Mouse (Mus musculus) liver, postnatal 0 days (tissue): ENCODE measurements around the gene Shc3. TPM values are rescaled to one million over a fixed set of nuclear protein-coding genes. Genes with fewer than 3 reads are reported as not detected.
A peak's percentile ranks its signal among the peaks of the same experiment; 100 is the strongest.

Source experiments
- ATAC-seq: fragments of 200-750 bp; cut with Nextera tagmentation; 2 replicates; pipeline ENCODE4 v1.8.0; 2017; ENCODE audit warnings: mild to moderate bottlenecking, moderate library complexity
- DNase-seq: peaks from one replicate; pipeline ENCODE4 v3.0.0-alpha.2; 2016
- H3K27ac ChIP-seq: fragments of 300-500 bp; sonication (generic); 2 replicates; pipeline ENCODE4 v1.5.1; 2014; ENCODE audit warnings: antibody characterized with exemption, moderate library complexity, mild to moderate bottlenecking, low read depth
- H3K27me3 ChIP-seq: fragments of 300-500 bp; sonication (generic); 2 replicates; pipeline ENCODE4 v1.6.1; 2014; ENCODE audit warnings: low read length, control low read depth, mixed read lengths; ENCODE audit not compliant: insufficient read depth
- H3K36me3 ChIP-seq: fragments of 300-500 bp; sonication (generic); replicated peaks from 2 replicates; pipeline ENCODE4 v1.6.1; 2014; ENCODE audit warnings: mild to moderate bottlenecking, control low read depth, low read length, moderate library complexity, mixed read lengths; ENCODE audit not compliant: insufficient read depth
- H3K4me1 ChIP-seq: fragments of 300-500 bp; sonication (generic); 2 replicates; pipeline ENCODE4 v1.6.1; 2014; ENCODE audit warnings: antibody characterized with exemption, mild to moderate bottlenecking, control low read depth; ENCODE audit not compliant: insufficient read depth
- H3K4me2 ChIP-seq: fragments of 300-500 bp; sonication (generic); 2 replicates; pipeline ENCODE4 v1.6.1; 2014; ENCODE audit warnings: low read depth, mild to moderate bottlenecking, low read length, moderate library complexity, mixed read lengths
- H3K4me3 ChIP-seq: fragments of 300-500 bp; sonication (generic); 2 replicates; pipeline ENCODE4 v1.5.1; 2014; ENCODE audit warnings: low read depth, low read length
- H3K9ac ChIP-seq: fragments of 300-500 bp; sonication (generic); replicated peaks from 2 replicates; pipeline ENCODE4 v1.6.1; 2014; ENCODE audit warnings: mild to moderate bottlenecking, moderate library complexity
- H3K9me3 ChIP-seq: fragments of 300-500 bp; sonication (generic); 2 replicates; pipeline ENCODE4 v1.6.1; 2016; ENCODE audit warnings: mild to moderate bottlenecking, control low read depth, low read length, mixed read lengths
- CTCF ChIP-seq: sonication (generic); IDR thresholded peaks from 2 replicates; pipeline ENCODE4 v1.5.1; 2016; ENCODE audit warnings: antibody characterized with exemption, low read depth
- EP300 ChIP-seq: IDR thresholded peaks from 2 replicates; pipeline ENCODE4 v1.6.1; 2016; ENCODE audit warnings: antibody characterized with exemption, low read depth, mild to moderate bottlenecking
- WGBS: fragments of 180-500 bp; shearing (Covaris S2); extraction: QIAGEN DNeasy Blood & Tissue Kit; methylation state at CpG from one replicate; pipeline ENCODE4 v1.1.7; 2014; ENCODE audit not compliant: insufficient replicate concordance; 5-methylcytosine and 5-hydroxymethylcytosine counted together
- polyA plus RNA-seq: library from polyadenylated mRNA; unstranded; fragments of >200 nt; fragmentation: Nextera tagmentation; extraction: Ambion mirVana; gene quantifications from 2 replicates; pipeline ENCODE4 v1.2.1, GENCODE M21; 2015

Gene Shc3
- polyA plus RNA-seq: 0.07 TPM in 1 of 2 replicates, not detected in the other

DNA sequence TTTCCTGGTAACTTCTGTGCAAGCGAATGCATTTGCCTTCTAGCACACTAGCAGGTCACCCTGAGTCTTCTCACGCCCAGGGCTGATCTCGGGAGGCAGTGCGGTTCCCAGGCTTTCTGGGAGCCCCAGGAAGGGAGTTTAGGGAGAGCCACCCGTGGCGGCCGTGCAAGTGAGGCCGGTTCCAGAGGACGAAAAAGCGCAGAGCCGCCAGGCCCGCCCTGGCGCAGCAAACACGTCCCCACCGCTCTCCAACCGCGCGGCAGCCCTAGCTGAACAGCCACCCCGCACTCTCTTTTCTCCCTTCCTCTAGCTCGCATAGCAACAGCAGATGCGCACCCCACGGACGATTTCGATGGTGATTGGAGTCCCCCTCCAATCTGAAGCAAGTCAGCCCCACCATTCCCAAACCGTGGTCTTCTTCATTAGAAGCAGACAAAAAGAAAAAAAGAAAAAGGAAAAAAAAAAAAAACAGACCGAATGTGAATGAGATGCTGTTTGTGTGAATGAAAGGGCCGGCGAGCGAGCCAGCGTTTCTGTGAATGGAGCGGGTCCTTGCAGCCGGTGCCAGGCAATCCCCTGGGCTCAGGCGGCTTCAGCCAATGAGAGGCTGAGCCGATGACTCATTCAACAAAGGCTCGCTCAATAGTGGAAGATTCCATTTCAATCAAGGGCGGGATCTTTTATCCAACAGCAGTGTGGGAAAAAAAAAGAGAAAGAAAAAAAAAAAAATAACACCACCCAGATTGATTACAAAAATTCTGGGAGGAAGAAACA lies at the start of gene Shc3:
Gene Shc3 (minus strand): TSS at position 509 of the 774 bp plus-strand sequence.
- no peak for TF ChIP-seq EP300
- TF ChIP-seq CTCF: no peak
- Histone ChIP-seq H3K9me3 (no peaks in the 10 kb centered on the region), H3K4me1 (peaks cover 4% of the 10 kb centered on the region; the same call in 1 of the 2 replicates), H3K27ac (no peak within 1 kb of the TSS), H3K4me3 (0 out of 2 replicates have a peak within 1 kb of the TSS, but pooled peaks have one; percentile 8), H3K9ac (no peak within 1 kb of the TSS), H3K36me3 (no peaks in the 10 kb centered on the region), H3K27me3 (peaks cover 73% of the 10 kb centered on the region), H3K4me2 (peak within 1 kb of the TSS; percentile 54)
- WGBS: 3% methylated on average over 36 of the region's 36 CpGs
- peak; percentile 19 for DNase-seq
- ATAC-seq: no peak

DNA sequence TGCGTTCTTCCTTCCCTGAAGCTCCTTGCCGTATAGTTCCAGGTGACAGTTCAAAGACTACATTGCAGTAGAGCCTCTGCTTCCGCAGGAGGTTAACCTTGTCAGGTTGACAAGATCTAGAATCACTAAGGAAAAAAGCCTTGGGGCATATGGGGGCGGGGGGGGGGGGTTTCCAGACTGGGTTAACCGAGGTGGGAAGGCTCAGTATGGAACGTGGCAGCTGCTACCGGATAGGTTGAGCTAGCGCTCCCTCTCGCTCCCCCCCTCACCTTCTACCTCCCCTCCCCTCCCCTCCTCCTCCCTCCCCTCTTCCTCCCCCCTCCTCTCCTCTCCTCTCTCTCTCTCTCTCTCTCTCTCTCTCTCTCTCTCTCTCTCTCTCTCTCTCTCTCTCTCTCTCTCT lies 49.4 kb upstream of the Shc3 start:
- TF ChIP-seq CTCF (no peak), EP300 (no peak)
- DNase-seq (no peak), ATAC-seq (no peak)
- Histone ChIP-seq H3K4me1 (no peaks in the 10 kb centered on the region), H3K27me3 (no peaks in the 10 kb centered on the region), H3K4me2 (no peak overlapping the region), H3K36me3 (no peaks in the 10 kb centered on the region), H3K9me3 (no peaks in the 10 kb centered on the region), H3K4me3 (no peak overlapping the region), H3K27ac (no peak overlapping the region), H3K9ac (no peak overlapping the region)
- 27% methylated on average over 9 of the region's 9 CpGs for WGBS

DNA sequence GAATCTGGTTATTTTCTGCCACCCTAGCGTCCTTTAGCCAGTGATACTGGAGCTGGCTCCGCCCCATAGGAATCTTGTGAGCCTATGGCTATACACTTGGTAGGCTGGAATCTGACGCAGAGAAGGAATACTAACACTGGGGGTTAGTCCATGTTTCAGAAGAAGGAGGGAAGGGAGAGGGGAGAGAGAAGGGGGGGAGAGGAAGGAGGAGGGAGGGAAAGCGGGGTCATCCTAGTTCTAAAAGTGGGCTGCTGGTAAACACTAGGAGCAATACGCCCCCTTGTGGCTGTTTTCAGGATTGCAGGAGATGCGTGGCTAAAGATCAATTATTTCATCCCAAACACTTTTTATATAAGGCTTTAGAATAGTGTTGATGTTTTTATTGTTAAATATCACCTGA lies 48.6 kb upstream of the Shc3 start:
- TF ChIP-seq CTCF (peak; percentile 86), EP300 (no peak)
- WGBS: 29% methylated on average over 6 of the region's 6 CpGs
- no peak overlapping the region for H3K4me2 ChIP-seq
- H3K27me3 ChIP-seq: no peaks in the 10 kb centered on the region
- no peaks in the 10 kb centered on the region for H3K9me3 ChIP-seq
- H3K9ac ChIP-seq: no peak overlapping the region
- ATAC-seq: no peak
- no peak overlapping the region for H3K27ac ChIP-seq
- H3K4me1 ChIP-seq: no peaks in the 10 kb centered on the region
- no peaks in the 10 kb centered on the region for H3K36me3 ChIP-seq
- no peak overlapping the region for H3K4me3 ChIP-seq
- DNase-seq: peak; percentile 74

DNA sequence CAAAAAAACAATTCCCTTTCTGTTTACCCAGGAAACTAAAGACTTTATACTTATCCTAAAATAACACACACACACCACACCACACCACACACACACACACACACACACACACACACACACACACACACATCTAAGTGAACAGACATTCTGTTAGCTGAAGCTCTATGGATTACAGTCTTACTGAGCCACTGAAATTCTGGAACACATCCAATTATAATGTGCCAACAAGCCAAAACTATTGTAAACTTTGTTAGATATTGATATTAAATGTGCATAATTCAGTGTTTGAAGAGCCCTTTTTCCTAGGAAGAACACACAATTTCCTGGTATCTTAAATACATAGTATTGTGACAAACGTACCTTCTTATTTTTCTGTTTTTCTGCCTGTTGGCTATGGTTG lies 48.1 kb upstream of the Shc3 start:
- no peak overlapping the region for H3K9ac ChIP-seq
- no peaks in the 10 kb centered on the region for H3K9me3 ChIP-seq
- no peak for DNase-seq
- H3K4me2 ChIP-seq: no peak overlapping the region
- no peak for TF ChIP-seq EP300
- TF ChIP-seq CTCF: no peak
- ATAC-seq: no peak
- no peak overlapping the region for H3K27ac ChIP-seq
- no peaks in the 10 kb centered on the region for H3K36me3 ChIP-seq
- no peaks in the 10 kb centered on the region for H3K4me1 ChIP-seq
- whole genome bisulfite sequencing: 54% methylated on average over 1 of the region's 1 CpGs
- H3K27me3 ChIP-seq: no peaks in the 10 kb centered on the region
- no peak overlapping the region for H3K4me3 ChIP-seq

DNA sequence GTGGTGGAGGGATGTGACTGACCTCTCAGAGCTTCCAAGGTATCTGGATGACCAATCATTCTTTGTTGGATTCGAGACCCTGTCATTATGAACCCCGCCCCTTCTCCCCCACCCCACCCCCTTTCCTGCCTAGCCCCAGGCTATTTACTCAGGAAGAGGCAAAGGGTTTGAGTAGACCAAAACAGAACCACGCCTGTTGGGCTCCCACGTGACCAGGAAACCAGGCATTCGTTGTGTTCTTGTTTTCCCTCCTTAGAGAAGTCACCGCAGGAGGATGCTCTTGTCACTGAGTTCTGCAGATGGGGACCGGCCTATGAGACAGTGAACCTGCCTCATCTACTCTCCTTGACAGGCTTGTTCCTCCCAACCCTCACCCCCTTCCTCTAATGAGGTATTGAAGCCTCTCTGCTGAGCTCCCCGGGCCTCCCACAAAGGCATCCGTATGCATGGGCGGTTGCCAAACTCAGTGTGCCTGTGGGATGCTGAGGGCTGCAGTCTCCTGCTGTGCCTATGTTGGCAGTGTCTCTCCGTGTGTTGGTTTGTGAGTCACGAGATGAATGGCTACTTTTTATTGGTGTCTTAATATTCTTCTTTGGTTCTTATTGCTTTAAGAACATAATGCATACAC lies 47.3 kb upstream of the Shc3 start:
- Histone ChIP-seq H3K27me3 (no peaks in the 10 kb centered on the region), H3K4me3 (no peak overlapping the region), H3K9ac (no peak overlapping the region), H3K4me2 (no peak overlapping the region), H3K9me3 (no peaks in the 10 kb centered on the region), H3K4me1 (no peaks in the 10 kb centered on the region), H3K36me3 (no peaks in the 10 kb centered on the region), H3K27ac (no peak overlapping the region)
- no peak for TF ChIP-seq EP300
- TF ChIP-seq CTCF: no peak
- ATAC-seq (no peak), DNase-seq (no peak)
- WGBS: 24% methylated on average over 12 of the region's 12 CpGs

DNA sequence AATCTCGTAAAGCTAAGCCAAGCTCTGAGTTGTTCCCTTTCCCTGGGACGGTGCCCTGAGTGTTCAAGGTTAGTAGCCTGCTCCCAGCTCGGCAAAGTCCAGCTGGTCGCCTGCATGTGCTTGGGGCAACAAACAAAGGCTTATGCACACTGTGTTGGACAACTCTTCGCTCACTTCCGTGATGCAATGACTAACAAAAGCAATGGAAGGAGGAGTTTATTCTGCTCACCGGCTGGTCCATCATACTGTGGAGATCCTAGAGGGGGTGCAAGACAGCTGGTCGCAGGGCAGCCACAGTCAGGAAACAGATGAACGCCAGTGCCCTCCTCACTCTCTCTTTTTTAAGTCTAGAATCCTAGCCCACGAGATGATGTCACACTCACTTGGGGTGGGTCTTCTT lies 46.6 kb upstream of the Shc3 start:
- Histone ChIP-seq H3K9me3 (no peaks in the 10 kb centered on the region), H3K27ac (no peak overlapping the region), H3K4me1 (0 out of 2 replicates have a peak, but pooled peaks cover 2% of the 10 kb centered on the region), H3K4me3 (no peak overlapping the region), H3K4me2 (no peak overlapping the region), H3K9ac (no peak overlapping the region), H3K36me3 (no peaks in the 10 kb centered on the region), H3K27me3 (no peaks in the 10 kb centered on the region)
- TF ChIP-seq EP300 (no peak), CTCF (no peak)
- ATAC-seq (peak; percentile 67), DNase-seq (no peak)
- 33% methylated on average over 10 of the region's 10 CpGs for WGBS
